Mouse (Mus musculus) cortical plate, adult 2 months (tissue): ENCODE data around the gene C1ql2.

Experiments used
- CTCF ChIP-seq: fragments of 200-500 bp; IDR thresholded peaks from 2 replicates; pipeline ENCODE4 v1.5.1; 2011; ENCODE audit warnings: mild to moderate bottlenecking, control low read depth, low read length; ENCODE audit not compliant: insufficient read depth; ENCODE audit errors: extremely low read depth
- POLR2A ChIP-seq: fragments of 200-500 bp; IDR thresholded peaks from 2 replicates; pipeline ENCODE4 v1.6.1; 2011; ENCODE audit warnings: mild to moderate bottlenecking, low read length, control low read depth; ENCODE audit not compliant: insufficient read depth; ENCODE audit errors: extremely low read depth

GRCm38 (mm10) chr1:120323131-120323561 lies 17.2 kb upstream of the C1ql2 start:
- TF ChIP-seq CTCF (no peak), POLR2A (no peak)
